Mouse (Mus musculus) brain, embryonic 14.5 days (tissue): Measurements from ENCODE around the gene Psmb1.

Experiments
- CTCF ChIP-seq: fragments of 200-500 bp; IDR thresholded peaks from 2 replicates; pipeline ENCODE4 v1.5.1; 2012; ENCODE audit warnings: inconsistent platforms, mild to moderate bottlenecking, moderate library complexity, borderline replicate concordance; ENCODE audit not compliant: insufficient read depth, insufficient read length; ENCODE audit errors: extremely low read depth
- POLR2A ChIP-seq: fragments of 200-500 bp; IDR thresholded peaks from 2 replicates; pipeline ENCODE4 v1.6.1; 2012; ENCODE audit warnings: mild to moderate bottlenecking, inconsistent platforms, borderline replicate concordance; ENCODE audit not compliant: poor library complexity, insufficient read depth, insufficient read length, severe bottlenecking; ENCODE audit errors: extremely low read depth

DNA sequence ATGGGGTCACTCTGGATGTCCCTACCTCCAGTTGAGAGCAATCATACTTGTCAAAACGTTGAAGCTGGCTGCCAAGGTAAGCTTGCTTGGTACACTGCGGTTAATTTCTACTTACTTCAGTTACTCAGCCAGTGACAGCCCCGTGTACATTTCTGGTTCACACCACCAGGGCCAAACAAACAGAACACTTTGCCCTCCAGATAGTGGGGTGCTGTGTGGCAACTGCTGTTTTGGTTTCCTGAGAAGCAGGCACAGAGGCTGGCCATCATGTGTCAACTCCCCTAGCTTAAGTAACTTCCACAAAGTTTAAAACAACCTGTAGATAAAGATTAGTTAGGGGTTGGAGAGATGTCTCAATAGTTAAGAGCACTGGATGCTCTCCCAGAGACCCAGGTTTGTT is 64.8 kb downstream of the Psmb1 start:
- no peak for TF ChIP-seq POLR2A
- TF ChIP-seq CTCF = no peak
